Mouse (Mus musculus) adrenal gland, postnatal 36 days (tissue): ENCODE data around the gene Olfr934. TPM values are rescaled to one million over a fixed set of nuclear protein-coding genes. Genes with fewer than 3 reads are reported as not detected.
A peak's percentile ranks its signal among the peaks of the same experiment; 100 is the strongest.

ENCODE experiments used
- DNase-seq, 2 experiments: peaks; one replicate each; pipeline ENCODE4 v3.0.0; 2021; ENCODE audit warnings: mixed read lengths in 1 of 2
- long read RNA-seq, 2 experiments: library from polyadenylated mRNA; stranded (forward); transcript quantifications; one replicate each; pipeline ENCODE4 v2.0.0; 2021; ENCODE audit warnings: borderline sequencing depth in 2 of 2
- total RNA-seq, 2 experiments: library from RNA; stranded (reverse); gene quantifications; 2 replicates each; pipeline ENCODE4 v1.2.3; 2021

The Olfr934 gene
- not detected for total RNA-seq
- long read RNA-seq, experiment 1, result 0 reads
- long read RNA-seq, experiment 2, result 0 reads

DNA sequence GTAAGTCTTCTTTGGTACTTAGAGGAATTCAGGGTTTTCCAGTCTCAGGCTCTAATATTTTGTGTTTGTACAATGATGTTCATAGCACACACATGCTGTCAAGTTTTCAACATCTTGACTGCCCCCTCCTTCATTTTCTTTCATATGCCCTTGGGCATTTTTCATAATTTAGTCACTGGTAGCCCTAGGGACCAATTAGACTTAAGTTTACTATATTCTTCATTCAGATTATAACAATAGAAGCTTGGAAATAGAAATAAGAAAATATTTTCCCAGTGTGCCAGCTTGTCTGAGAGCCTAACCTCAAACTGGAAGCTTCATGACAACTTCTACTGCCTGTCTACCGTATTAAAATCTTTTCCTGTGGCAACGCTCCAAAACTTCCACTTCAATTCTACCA is at the start of gene Olfr934:
Gene Olfr934, minus strand, starts transcription at position 101 of the 400 bp plus-strand sequence.
- DNase-seq, result no peak

GRCm38 (mm10) chr9:39023277-39023676 is 35.2 kb upstream of the Olfr934 start, which contains the start of gene Olfr146:
Gene Olfr146, minus strand, starts transcription at chr9:39023377.
- no peak for DNase-seq

GRCm38 (mm10) chr9:38999583-38999982 is 11.5 kb upstream of the Olfr934 start, which contains the start of gene Olfr935:
Gene Olfr935, minus strand, starts transcription at chr9:38999683.
- no peak for DNase-seq

GRCm38 (mm10) chr9:38972013-38972412 is 16.1 kb downstream of the Olfr934 start, which contains the start of gene Olfr933:
Gene Olfr933, plus strand, starts transcription at chr9:38972313.
- DNase-seq, result no peak

DNA sequence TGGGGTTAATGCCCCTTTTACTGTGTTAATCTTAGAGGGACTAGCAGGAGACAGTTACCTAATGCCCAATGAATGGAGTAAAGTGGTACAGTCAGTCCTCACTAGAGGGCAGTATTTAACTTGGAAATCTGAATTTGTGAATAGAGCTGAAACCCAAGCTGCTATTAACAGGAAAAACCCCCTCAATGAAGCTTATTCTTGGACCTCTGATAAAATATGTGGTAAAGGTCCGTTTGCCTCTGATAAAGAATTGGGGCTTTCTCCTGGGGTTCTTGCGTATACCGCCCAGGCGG is 34.0 kb downstream of the Olfr934 start:
- no peak for DNase-seq

DNA sequence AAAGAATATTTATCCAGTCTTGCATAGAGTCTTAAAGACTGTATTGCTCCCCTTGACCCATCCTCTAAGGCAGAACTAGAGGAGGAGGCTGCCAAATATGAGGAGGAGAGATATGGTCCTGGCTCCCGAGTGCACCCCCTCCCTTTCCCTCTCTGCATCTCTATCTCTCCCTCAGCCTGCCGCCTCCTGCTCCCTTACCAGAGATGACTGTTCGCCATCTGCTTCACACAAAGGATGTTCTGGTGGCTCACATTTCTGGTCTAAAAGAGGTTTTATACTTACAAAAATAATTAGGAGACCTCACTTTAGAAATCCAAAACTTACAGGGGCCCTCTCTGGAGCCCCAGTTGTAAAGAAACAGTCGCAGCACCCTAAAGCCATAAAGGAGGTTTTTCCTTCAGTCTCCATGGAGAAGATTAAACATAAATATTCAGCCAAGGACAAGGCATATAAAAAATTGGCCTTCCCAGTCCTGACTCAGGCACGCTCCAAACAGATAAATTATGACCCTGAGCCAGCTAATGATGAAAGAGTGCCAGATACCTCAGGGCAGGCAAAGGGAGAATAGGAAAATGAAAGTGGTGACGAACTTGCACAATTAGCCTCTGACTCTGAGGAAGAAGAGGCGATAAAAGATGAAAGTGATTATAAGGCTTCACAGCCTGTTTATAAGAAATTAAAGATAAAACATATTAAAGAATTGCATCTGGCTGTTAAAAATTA is 34.6 kb downstream of the Olfr934 start:
- peak; percentile 33 to 45 for DNase-seq

Other genes starting within 250 kb of the Olfr934 start
- under 1 TPM; 0.23 to 0.40 TPM for gene Olfr920, start 236.0 kb downstream of the Olfr934 start, total RNA-seq
- gene Olfr921, start 215.2 kb downstream of the Olfr934 start, total RNA-seq, result not detected
- not detected for gene Olfr922, start 173.7 kb downstream of the Olfr934 start, total RNA-seq
- gene Olfr923, start 161.8 kb downstream of the Olfr934 start, total RNA-seq, result not detected
- gene Olfr924, start 143.9 kb downstream of the Olfr934 start, total RNA-seq, result not detected
- gene Olfr26, start 133.3 kb downstream of the Olfr934 start, total RNA-seq, result not detected
- not detected for gene Olfr926, start 111.2 kb downstream of the Olfr934 start, total RNA-seq
- gene Olfr930, start 58.5 kb downstream of the Olfr934 start, total RNA-seq, result not detected
- under 1 TPM in 1 of 2 experiments, not detected in 1; 0.10 TPM for gene Olfr933, start 16.0 kb downstream of the Olfr934 start, total RNA-seq
- not detected for gene Olfr935, start 11.4 kb upstream of the Olfr934 start, total RNA-seq
- not detected for gene Olfr146, start 35.1 kb upstream of the Olfr934 start, total RNA-seq
- not detected for gene Olfr937, start 76.6 kb upstream of the Olfr934 start, total RNA-seq
- not detected for gene Olfr938, start 90.6 kb upstream of the Olfr934 start, total RNA-seq
- gene Olfr27, start 139.8 kb upstream of the Olfr934 start, total RNA-seq, result not detected
- not detected for gene Olfr943, start 178.0 kb upstream of the Olfr934 start, total RNA-seq
- gene Olfr944, start 213.6 kb upstream of the Olfr934 start, total RNA-seq, result not detected